23 mouse cellular contexts compared by ENCODE assay signal in the genomic region with DNA sequence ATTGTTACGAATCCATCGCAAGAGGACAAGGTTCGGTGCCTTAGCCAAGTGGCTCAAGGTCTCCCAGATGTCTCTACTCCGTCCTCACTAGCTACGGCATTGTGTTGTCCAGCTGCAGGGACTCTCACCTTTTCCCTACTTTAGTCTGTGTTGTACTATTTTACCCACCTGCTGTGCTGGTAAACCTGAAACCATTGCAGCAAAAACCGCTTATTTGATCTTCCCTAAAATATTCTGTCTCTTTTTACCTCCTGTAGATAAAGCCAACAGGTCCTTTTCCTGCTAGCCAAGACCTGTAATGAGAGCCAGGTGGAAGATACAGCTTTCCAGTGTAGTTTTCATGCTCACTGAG. TPM values are rescaled to one million over a fixed set of nuclear protein-coding genes. Genes with fewer than 3 reads are reported as not detected.
DNase-seq lines count a peak whose midpoint lies in the region; ATAC-seq and TF ChIP-seq lines count a peak whose summit lies in the region.
"Had no signal": no experiment of that assay in that cellular context is flagged by ENCODE, and none has a peak within 500 bp of the region (broad histone marks: within the 10 kb centered on the region; RNA-seq: fewer than 3 reads in every experiment).

No protein-coding gene starts in this region.

- H3K27ac ChIP-seq in kidney, embryonic 15.5 days = peak overlapping the region; percentile 51; the same call in 1 of the 2 replicates
- H3K27ac ChIP-seq in embryonic facial prominence, embryonic 12.5 days = peak overlapping the region; percentile 24; the same call in 1 of the 2 replicates
- peak overlapping the region; percentile 17; the same call in 1 of the 2 replicates for H3K27ac ChIP-seq in embryonic facial prominence, embryonic 14.5 days (replicated peaks; ENCODE audit: low read depth, low read length)
- H3K27ac ChIP-seq in limb, embryonic 15.5 days = 0 out of 2 replicates have a peak overlapping the region, but pooled peaks have one; percentile 0
- H3K27ac ChIP-seq in stomach, postnatal 0 days (replicated peaks) = no peak overlapping the region
- H3K27ac ChIP-seq: embryonic facial prominence, embryonic 15.5 days; gastrocnemius, adult 2 months; heart, embryonic 15.5 days; hindbrain, embryonic 15.5 days had no signal

- no peak for TF ChIP-seq EP300 in stomach, postnatal 0 days (optimal IDR thresholded peaks at IDR 0.05)

- H3K4me3 ChIP-seq in kidney, embryonic 15.5 days (replicated peaks) = no peak overlapping the region
- H3K4me3 ChIP-seq in embryonic facial prominence, embryonic 12.5 days = no peak overlapping the region
- no peak overlapping the region for H3K4me3 ChIP-seq in embryonic facial prominence, embryonic 14.5 days (ENCODE audit: low read depth, low read length)
- H3K4me3 ChIP-seq in limb, embryonic 15.5 days = no peak overlapping the region
- no peak overlapping the region for H3K4me3 ChIP-seq in stomach, postnatal 0 days (ENCODE audit: low read depth, low read length)
- H3K4me3 ChIP-seq: embryonic facial prominence, embryonic 15.5 days; gastrocnemius, adult 2 months; heart, embryonic 12.5 days; heart, embryonic 15.5 days; hindbrain, embryonic 15.5 days had no signal

- H3K9ac ChIP-seq in kidney, embryonic 15.5 days = no peak overlapping the region
- no peak overlapping the region for H3K9ac ChIP-seq in embryonic facial prominence, embryonic 12.5 days
- no peak overlapping the region for H3K9ac ChIP-seq in embryonic facial prominence, embryonic 14.5 days (ENCODE audit: low read depth, low read length)
- H3K9ac ChIP-seq in limb, embryonic 15.5 days = no peak overlapping the region
- H3K9ac ChIP-seq in stomach, postnatal 0 days (ENCODE audit: low read length) = no peak overlapping the region
- H3K9ac ChIP-seq: embryonic facial prominence, embryonic 15.5 days; forebrain, postnatal 0 days; heart, embryonic 12.5 days; heart, embryonic 15.5 days; hindbrain, embryonic 15.5 days had no signal

- TF ChIP-seq CTCF in stomach, postnatal 0 days (IDR thresholded peaks at IDR 0.05; ENCODE audit: low read depth) = no peak

- no peak for DNase-seq in kidney, postnatal 10 days
- no peak for DNase-seq in embryonic facial prominence, embryonic 14.5 days (ENCODE audit: low spot score)
- DNase-seq in stomach, postnatal 0 days (ENCODE audit: low spot score) = no peak
- DNase-seq in layer of hippocampus, adult 11-12 months (ENCODE audit: low spot score) = no peak
- DNase-seq: adrenal gland, adult 2 months; adrenal gland, postnatal 25 days; cerebellum, adult 18-20 months; cerebellum, adult 9-10 months; forebrain, postnatal 0 days; gastrocnemius, adult 2 months; gastrocnemius, postnatal 36 days; heart, postnatal 10 days; heart, postnatal 36 days had no signal

- 0 out of 2 replicates have a peak, but pooled peaks cover 2% of the 10 kb centered on the region for H3K9me3 ChIP-seq in kidney, embryonic 15.5 days (replicated peaks)
- H3K9me3 ChIP-seq in embryonic facial prominence, embryonic 12.5 days = 0 out of 2 replicates have a peak, but pooled peaks cover 6% of the 10 kb centered on the region
- H3K9me3 ChIP-seq in embryonic facial prominence, embryonic 14.5 days (ENCODE audit: control insufficient read depth, low read length) = peaks cover 14% of the 10 kb centered on the region; the same call in 1 of the 2 replicates
- no peaks in the 10 kb centered on the region for H3K9me3 ChIP-seq in limb, embryonic 15.5 days
- H3K9me3 ChIP-seq in stomach, postnatal 0 days (ENCODE audit: control insufficient read depth, low read length) = no peaks in the 10 kb centered on the region
- H3K9me3 ChIP-seq: heart, embryonic 12.5 days; heart, embryonic 15.5 days had no signal

- no peak for ATAC-seq in kidney, embryonic 15.5 days (replicated peaks; ENCODE audit: low FRiP score)
- ATAC-seq in embryonic facial prominence, embryonic 12.5 days (ENCODE audit: insufficient number of reproducible peaks, insufficient read depth, low FRiP score, low TSS enrichment) = no peak
- no peak for ATAC-seq in embryonic facial prominence, embryonic 14.5 days (ENCODE audit: low read depth)
- ATAC-seq in limb, embryonic 15.5 days (ENCODE audit: insufficient number of reproducible peaks, low FRiP score, low TSS enrichment, low read depth) = no peak
- ATAC-seq in stomach, postnatal 0 days (ENCODE audit: low FRiP score, low TSS enrichment) = no peak
- ATAC-seq: CD4-positive, CD25-positive, alpha-beta regulatory T cell, adult 4 months; forebrain, embryonic 14.5 days; forebrain, postnatal 0 days; intestine, postnatal 0 days had no signal

- no peaks in the 10 kb centered on the region for H3K27me3 ChIP-seq in kidney, embryonic 15.5 days
- H3K27me3 ChIP-seq in embryonic facial prominence, embryonic 12.5 days = no peaks in the 10 kb centered on the region
- H3K27me3 ChIP-seq in embryonic facial prominence, embryonic 14.5 days (replicated peaks; ENCODE audit: control insufficient read depth, insufficient read depth, low read length) = no peaks in the 10 kb centered on the region
- no peaks in the 10 kb centered on the region for H3K27me3 ChIP-seq in limb, embryonic 15.5 days
- no peaks in the 10 kb centered on the region for H3K27me3 ChIP-seq in stomach, postnatal 0 days (ENCODE audit: control insufficient read depth, insufficient read depth, low read length)
- H3K27me3 ChIP-seq: embryonic facial prominence, embryonic 15.5 days; heart, embryonic 12.5 days; heart, embryonic 15.5 days; hindbrain, embryonic 15.5 days had no signal

- no peak overlapping the region for H3K4me2 ChIP-seq in kidney, embryonic 15.5 days
- no peak overlapping the region for H3K4me2 ChIP-seq in embryonic facial prominence, embryonic 12.5 days (replicated peaks)
- no peak overlapping the region for H3K4me2 ChIP-seq in embryonic facial prominence, embryonic 14.5 days (ENCODE audit: low read depth, low read length)
- no peak overlapping the region for H3K4me2 ChIP-seq in limb, embryonic 15.5 days
- no peak overlapping the region for H3K4me2 ChIP-seq in stomach, postnatal 0 days (replicated peaks; ENCODE audit: low read depth)
- H3K4me2 ChIP-seq: embryonic facial prominence, embryonic 15.5 days; heart, embryonic 12.5 days; heart, embryonic 15.5 days; hindbrain, embryonic 15.5 days had no signal

- WGBS in kidney, embryonic 15.5 days = 89% methylated on average over 6 of the region's 6 CpGs
- WGBS in embryonic facial prominence, embryonic 12.5 days = 69% methylated on average over 6 of the region's 6 CpGs
- 69% methylated on average over 6 of the region's 6 CpGs for WGBS in embryonic facial prominence, embryonic 14.5 days
- 77% methylated on average over 6 of the region's 6 CpGs for WGBS in limb, embryonic 15.5 days
- WGBS in stomach, postnatal 0 days = 89% methylated on average over 6 of the region's 6 CpGs

- H3K36me3 ChIP-seq in kidney, embryonic 15.5 days = no peaks in the 10 kb centered on the region
- H3K36me3 ChIP-seq in embryonic facial prominence, embryonic 12.5 days = no peaks in the 10 kb centered on the region
- H3K36me3 ChIP-seq in embryonic facial prominence, embryonic 14.5 days (ENCODE audit: control insufficient read depth, insufficient read depth, low read length) = no peaks in the 10 kb centered on the region
- no peaks in the 10 kb centered on the region for H3K36me3 ChIP-seq in limb, embryonic 15.5 days
- no peaks in the 10 kb centered on the region for H3K36me3 ChIP-seq in stomach, postnatal 0 days (ENCODE audit: control insufficient read depth, insufficient read depth, low read length)
- H3K36me3 ChIP-seq: embryonic facial prominence, embryonic 15.5 days; heart, embryonic 12.5 days; heart, embryonic 15.5 days had no signal

- H3K4me1 ChIP-seq in kidney, embryonic 15.5 days = peaks cover 8% of the 10 kb centered on the region; the same call in 1 of the 2 replicates
- peaks cover 5% of the 10 kb centered on the region; the same call in 1 of the 2 replicates for H3K4me1 ChIP-seq in embryonic facial prominence, embryonic 12.5 days
- H3K4me1 ChIP-seq in embryonic facial prominence, embryonic 14.5 days (ENCODE audit: control insufficient read depth, insufficient read depth, low read length) = no peaks in the 10 kb centered on the region
- 0 out of 2 replicates have a peak, but pooled peaks cover 3% of the 10 kb centered on the region for H3K4me1 ChIP-seq in limb, embryonic 15.5 days
- no peaks in the 10 kb centered on the region for H3K4me1 ChIP-seq in stomach, postnatal 0 days (replicated peaks; ENCODE audit: control insufficient read depth, insufficient read depth)
- H3K4me1 ChIP-seq: embryonic facial prominence, embryonic 15.5 days; heart, embryonic 15.5 days; hindbrain, embryonic 15.5 days had no signal

RNA-seq across cellular contexts. Expression of a gene that starts 58.8 kb away (rescaled TPM):
- 12.7 and 13.9 TPM in 2 replicates for polyA plus RNA-seq in kidney, embryonic 15.5 days (2015; fragmentation: Nextera tagmentation; extraction: Ambion mirVana)
- 10.4 and 12.5 TPM in 2 replicates for polyA plus RNA-seq in embryonic facial prominence, embryonic 12.5 days (2016; fragmentation: Nextera tagmentation; extraction: Ambion mirVana)
- polyA plus RNA-seq in embryonic facial prominence, embryonic 14.5 days (2014; fragmentation: Nextera tagmentation; extraction: Ambion mirVana) = 23.3 and 24.0 TPM in 2 replicates
- polyA plus RNA-seq in limb, embryonic 15.5 days (2015; fragmentation: Nextera tagmentation; extraction: Ambion mirVana) = 14.1 and 16.4 TPM in 2 replicates
- 4.9 and 5.5 TPM in 2 replicates for polyA plus RNA-seq in stomach, postnatal 0 days (2015; fragmentation: Nextera tagmentation; extraction: Ambion mirVana)
